Mouse (Mus musculus) liver, postnatal 0 days (tissue): ENCODE results near the gene Trpm3.

Experiments
- CTCF ChIP-seq: sonication (generic); IDR thresholded peaks from 2 replicates; pipeline ENCODE4 v1.5.1; 2016; ENCODE audit warnings: antibody characterized with exemption, low read depth
- EP300 ChIP-seq: IDR thresholded peaks from 2 replicates; pipeline ENCODE4 v1.6.1; 2016; ENCODE audit warnings: antibody characterized with exemption, low read depth, mild to moderate bottlenecking

GRCm38 (mm10) chr19:22912971-22913370, 774.1 kb downstream of the Trpm3 start:
- no peak for TF ChIP-seq CTCF
- TF ChIP-seq EP300 = no peak
